Mouse (Mus musculus) neural tube, embryonic 13.5 days (tissue): Measurements from ENCODE around the gene Rps6ka4. TPM values are rescaled to one million over a fixed set of nuclear protein-coding genes. Genes with fewer than 3 reads are reported as not detected.

Experiments used
- ATAC-seq: fragments of 200-750 bp; cut with Nextera tagmentation; 2 replicates; pipeline ENCODE4 v1.8.0; 2017; ENCODE audit warnings: low read depth, mild to moderate bottlenecking, moderate TSS enrichment, moderate library complexity
- H3K27ac ChIP-seq: fragments of 300-500 bp; sonication (generic); replicated peaks from 2 replicates; pipeline ENCODE4 v1.5.1; 2015; ENCODE audit warnings: moderate library complexity, mild to moderate bottlenecking, inconsistent platforms
- H3K27me3 ChIP-seq: fragments of 300-500 bp; sonication (generic); 2 replicates; pipeline ENCODE4 v1.6.1; 2015; ENCODE audit warnings: mild to moderate bottlenecking, inconsistent platforms
- H3K36me3 ChIP-seq: fragments of 300-500 bp; sonication (generic); 2 replicates; pipeline ENCODE4 v1.6.1; 2015; ENCODE audit warnings: mild to moderate bottlenecking, inconsistent platforms
- H3K4me1 ChIP-seq: fragments of 300-500 bp; sonication (generic); replicated peaks from 2 replicates; pipeline ENCODE4 v1.6.1; 2015; ENCODE audit warnings: inconsistent platforms
- H3K4me2 ChIP-seq: fragments of 300-500 bp; sonication (generic); 2 replicates; pipeline ENCODE4 v1.6.1; 2015; ENCODE audit warnings: inconsistent platforms, mild to moderate bottlenecking, moderate library complexity
- H3K4me3 ChIP-seq: fragments of 300-500 bp; sonication (generic); 2 replicates; pipeline ENCODE4 v1.5.1; 2015; ENCODE audit warnings: mild to moderate bottlenecking, inconsistent platforms
- H3K9ac ChIP-seq: fragments of 300-500 bp; sonication (generic); 2 replicates; pipeline ENCODE4 v1.6.1; 2015; ENCODE audit warnings: moderate library complexity, mild to moderate bottlenecking, inconsistent platforms
- H3K9me3 ChIP-seq: fragments of 300-500 bp; sonication (generic); 2 replicates; pipeline ENCODE4 v1.6.1; 2016; ENCODE audit warnings: inconsistent platforms
- WGBS: fragments of 180-500 bp; shearing (Covaris S2); methylation state at CpG from one replicate; pipeline ENCODE4 v1.1.7; 2015; 5-methylcytosine and 5-hydroxymethylcytosine counted together
- polyA plus RNA-seq: library from polyadenylated mRNA; unstranded; fragments of >200 nt; fragmentation: Nextera tagmentation; extraction: Ambion mirVana; gene quantifications from 2 replicates; pipeline ENCODE4 v1.2.1, GENCODE M21; 2015

Gene Rps6ka4
- polyA plus RNA-seq, 1 experiment from 2014 or later = 9.8 TPM

GRCm38 (mm10) chr19:6858031-6858430 lies 17.6 kb upstream of the Rps6ka4 start, which contains the start of gene Ccdc88b:
Ccdc88b (minus strand) TSS chr19:6858211.
- peaks cover 20% of the 10 kb centered on the region for H3K4me1 ChIP-seq
- H3K9ac ChIP-seq = 0 out of 2 replicates have a peak within 1 kb of the TSS, but pooled peaks have one; percentile 5
- no peak within 1 kb of the TSS for H3K4me3 ChIP-seq
- H3K9me3 ChIP-seq = no peaks in the 10 kb centered on the region
- H3K4me2 ChIP-seq = no peak within 1 kb of the TSS
- H3K27me3 ChIP-seq = 0 out of 2 replicates have a peak, but pooled peaks cover 7% of the 10 kb centered on the region
- no peak; the same call in 1 of the 2 replicates for ATAC-seq
- H3K27ac ChIP-seq = no peak within 1 kb of the TSS
- WGBS = 78% methylated on average over 7 of the region's 7 CpGs
- H3K36me3 ChIP-seq = no peaks in the 10 kb centered on the region

- peaks cover 20% of the 10 kb centered on the region for H3K4me1 ChIP-seq
- no peak overlapping the region for H3K9ac ChIP-seq
- ATAC-seq = no peak
- no peaks in the 10 kb centered on the region for H3K36me3 ChIP-seq
- 83% methylated on average over 9 of the region's 9 CpGs for WGBS
- no peak overlapping the region for H3K27ac ChIP-seq
- H3K4me3 ChIP-seq = no peak overlapping the region
- H3K4me2 ChIP-seq = no peak overlapping the region
- 0 out of 2 replicates have a peak, but pooled peaks cover 7% of the 10 kb centered on the region for H3K27me3 ChIP-seq
- no peaks in the 10 kb centered on the region for H3K9me3 ChIP-seq
These were observed 17.1 kb upstream of the Rps6ka4 start for GRCm38 (mm10) chr19:6857391-6858005.

- H3K4me3 ChIP-seq = no peak overlapping the region
- 63% methylated on average over 3 of the region's 3 CpGs for WGBS
- no peaks in the 10 kb centered on the region for H3K9me3 ChIP-seq
- 0 out of 2 replicates have a peak, but pooled peaks cover 7% of the 10 kb centered on the region for H3K27me3 ChIP-seq
- H3K27ac ChIP-seq = 0 out of 2 replicates have a peak overlapping the region, but pooled peaks have one; percentile 9
- ATAC-seq = no peak
- H3K4me1 ChIP-seq = peaks cover 20% of the 10 kb centered on the region
- H3K9ac ChIP-seq = 0 out of 2 replicates have a peak overlapping the region, but pooled peaks have one; percentile 5
- no peak overlapping the region for H3K4me2 ChIP-seq
- no peaks in the 10 kb centered on the region for H3K36me3 ChIP-seq
These were observed 16.5 kb upstream of the Rps6ka4 start for GRCm38 (mm10) chr19:6857003-6857360.

- Histone ChIP-seq H3K27me3 (0 out of 2 replicates have a peak, but pooled peaks cover 7% of the 10 kb centered on the region), H3K9me3 (no peaks in the 10 kb centered on the region), H3K9ac (0 out of 2 replicates have a peak overlapping the region, but pooled peaks have one; percentile 5), H3K4me1 (peaks cover 20% of the 10 kb centered on the region), H3K4me3 (no peak overlapping the region), H3K36me3 (no peaks in the 10 kb centered on the region), H3K4me2 (no peak overlapping the region), H3K27ac (0 out of 2 replicates have a peak overlapping the region, but pooled peaks have one; percentile 38)
- ATAC-seq = no peak
- WGBS = 39% methylated on average over 12 of the region's 12 CpGs
These were observed 16.0 kb upstream of the Rps6ka4 start for GRCm38 (mm10) chr19:6856281-6857002.

GRCm38 (mm10) chr19:6855225-6856031 lies 15.0 kb upstream of the Rps6ka4 start:
- Histone ChIP-seq H3K27me3 (peaks cover 9% of the 10 kb centered on the region; the same call in 1 of the 2 replicates), H3K9me3 (no peaks in the 10 kb centered on the region), H3K36me3 (no peaks in the 10 kb centered on the region), H3K4me2 (peak overlapping the region; percentile 46), H3K4me1 (peaks cover 20% of the 10 kb centered on the region), H3K9ac (peak overlapping the region; percentile 14; the same call in 1 of the 2 replicates), H3K27ac (peak overlapping the region; percentile 13; the same call in 1 of the 2 replicates), H3K4me3 (0 out of 2 replicates have a peak overlapping the region, but pooled peaks have one; percentile 6)
- ATAC-seq = peak; percentile 45
- 4% methylated on average over 38 of the region's 38 CpGs for WGBS

- Histone ChIP-seq H3K4me1 (peaks cover 20% of the 10 kb centered on the region), H3K36me3 (no peaks in the 10 kb centered on the region), H3K4me3 (no peak overlapping the region), H3K9ac (no peak overlapping the region), H3K27me3 (peaks cover 17% of the 10 kb centered on the region), H3K4me2 (no peak overlapping the region), H3K9me3 (no peaks in the 10 kb centered on the region), H3K27ac (no peak overlapping the region)
- 87% methylated on average over 12 of the region's 12 CpGs for WGBS
- ATAC-seq = no peak
These were observed 14.2 kb upstream of the Rps6ka4 start for GRCm38 (mm10) chr19:6854658-6855057.

- H3K9ac ChIP-seq = no peak overlapping the region
- WGBS = 81% methylated on average over 8 of the region's 8 CpGs
- no peak overlapping the region for H3K27ac ChIP-seq
- no peak overlapping the region for H3K4me2 ChIP-seq
- peaks cover 20% of the 10 kb centered on the region for H3K4me1 ChIP-seq
- H3K36me3 ChIP-seq = no peaks in the 10 kb centered on the region
- no peak for ATAC-seq
- H3K27me3 ChIP-seq = peaks cover 24% of the 10 kb centered on the region
- H3K9me3 ChIP-seq = no peaks in the 10 kb centered on the region
- no peak overlapping the region for H3K4me3 ChIP-seq
These were observed 13.5 kb upstream of the Rps6ka4 start for GRCm38 (mm10) chr19:6853903-6854302.

- H3K9me3 ChIP-seq = no peaks in the 10 kb centered on the region
- H3K27me3 ChIP-seq = peaks cover 37% of the 10 kb centered on the region
- H3K36me3 ChIP-seq = no peaks in the 10 kb centered on the region
- H3K9ac ChIP-seq = 0 out of 2 replicates have a peak overlapping the region, but pooled peaks have one; percentile 35
- H3K4me1 ChIP-seq = peaks cover 26% of the 10 kb centered on the region
- H3K4me3 ChIP-seq = no peak overlapping the region
- 78% methylated on average over 21 of the region's 21 CpGs for WGBS
- ATAC-seq = no peak
- H3K4me2 ChIP-seq = no peak overlapping the region
- H3K27ac ChIP-seq = no peak overlapping the region
These were observed 12.2 kb upstream of the Rps6ka4 start for GRCm38 (mm10) chr19:6852393-6853305.

- H3K36me3 ChIP-seq = no peaks in the 10 kb centered on the region
- H3K27ac ChIP-seq = no peak overlapping the region
- no peak overlapping the region for H3K4me3 ChIP-seq
- no peaks in the 10 kb centered on the region for H3K9me3 ChIP-seq
- ATAC-seq = no peak
- no peak overlapping the region for H3K9ac ChIP-seq
- H3K4me2 ChIP-seq = no peak overlapping the region
- WGBS = 84% methylated on average over 3 of the region's 3 CpGs
- peaks cover 25% of the 10 kb centered on the region for H3K4me1 ChIP-seq
- H3K27me3 ChIP-seq = peaks cover 48% of the 10 kb centered on the region
These were observed 11.1 kb upstream of the Rps6ka4 start for GRCm38 (mm10) chr19:6851497-6851896.

- Histone ChIP-seq H3K36me3 (no peaks in the 10 kb centered on the region), H3K4me2 (no peak overlapping the region), H3K4me1 (peaks cover 7% of the 10 kb centered on the region), H3K9ac (no peak overlapping the region), H3K27me3 (peaks cover 65% of the 10 kb centered on the region), H3K9me3 (no peaks in the 10 kb centered on the region), H3K27ac (no peak overlapping the region), H3K4me3 (no peak overlapping the region)
- ATAC-seq = no peak
- WGBS = 73% methylated on average over 23 of the region's 23 CpGs
These were observed 9.2 kb upstream of the Rps6ka4 start for GRCm38 (mm10) chr19:6849506-6850068.
